Mouse (Mus musculus) MEL (cell line): Measurements from ENCODE around the gene Vsig10l. TPM values are rescaled to one million over a fixed set of nuclear protein-coding genes. Genes with fewer than 3 reads are reported as not detected.

ENCODE experiments used
- DNase-seq: peaks from one replicate; pipeline ENCODE4 v3.0.0; 2011; ENCODE audit warnings: low read depth, low spot score
- H3K27ac ChIP-seq: 2 replicates; pipeline ENCODE4 v1.5.1; 2012; ENCODE audit warnings: low read depth, mild to moderate bottlenecking, control low read depth, low read length, moderate library complexity; ENCODE audit not compliant: control insufficient read depth
- H3K27me3 ChIP-seq, 2 experiments: fragments of 150-350 bp in 1 of 2; sonication (generic) in 1 of 2; 2 replicates each; pipeline ENCODE4 v1.6.1; 2012; ENCODE audit warnings: low read length in 2 of 2, mild to moderate bottlenecking in 2 of 2, improper control_type of control experiment in 1 of 2, moderate library complexity in 1 of 2; ENCODE audit not compliant: insufficient read depth in 2 of 2, control insufficient read depth in 1 of 2
- H3K36me3 ChIP-seq, 2 experiments: 2 replicates each; pipeline ENCODE4 v1.6.1; 2012 to 2014; ENCODE audit warnings: low read length in 2 of 2, improper control_type of control experiment in 1 of 2, inconsistent platforms in 1 of 2, mild to moderate bottlenecking in 1 of 2; ENCODE audit not compliant: insufficient read depth in 2 of 2, control insufficient read depth in 1 of 2
- H3K4me1 ChIP-seq, 2 experiments: fragments of 150-350 bp in 1 of 2; sonication (generic) in 1 of 2; 2 replicates each; pipeline ENCODE4 v1.6.1; 2012; ENCODE audit warnings: low read length in 2 of 2, improper control_type of control experiment in 1 of 2, mild to moderate bottlenecking in 1 of 2; ENCODE audit not compliant: insufficient read depth in 2 of 2, control insufficient read depth in 1 of 2
- H3K4me3 ChIP-seq, 2 experiments: fragments of 150-350 bp in 1 of 2; sonication (generic) in 1 of 2; 2 replicates each; pipeline ENCODE4 v1.5.1; 2012; ENCODE audit warnings: low read depth in 2 of 2, low read length in 2 of 2, mild to moderate bottlenecking in 2 of 2, moderate library complexity in 2 of 2, control low read depth in 1 of 2, improper control_type of control experiment in 1 of 2; ENCODE audit not compliant: control insufficient read depth in 1 of 2, insufficient read depth in 1 of 2
- H3K79me2 ChIP-seq: 2 replicates; pipeline ENCODE4 v1.6.1; 2012; ENCODE audit warnings: mild to moderate bottlenecking, low read length, moderate library complexity; ENCODE audit not compliant: control insufficient read depth, poor library complexity, insufficient read depth
- H3K9ac ChIP-seq: 2 replicates; pipeline ENCODE4 v1.6.1; 2012; ENCODE audit warnings: low read depth, mild to moderate bottlenecking, control low read depth, low read length, moderate library complexity; ENCODE audit not compliant: control insufficient read depth, poor library complexity, severe bottlenecking
- H3K9me3 ChIP-seq: fragments of 150-350 bp; sonication (generic); replicated peaks from 2 replicates; pipeline ENCODE4 v1.6.1; 2012; ENCODE audit warnings: mild to moderate bottlenecking, low read length, improper control_type of control experiment, moderate library complexity; ENCODE audit not compliant: insufficient read depth
- CHD1 ChIP-seq: IDR thresholded peaks from 2 replicates; pipeline ENCODE4 v1.6.1; 2012; ENCODE audit warnings: low read depth, mild to moderate bottlenecking, inconsistent platforms, low read length, improper control_type of control experiment
- CHD2 ChIP-seq: IDR thresholded peaks from 2 replicates; pipeline ENCODE4 v1.6.1; 2011; ENCODE audit warnings: low read length, improper control_type of control experiment
- EP300 ChIP-seq, 2 experiments: IDR thresholded peaks; 2 replicates each; pipeline ENCODE4 v1.6.1; 2011; ENCODE audit warnings: improper control_type of control experiment in 2 of 2, low read length in 2 of 2, low read depth in 1 of 2, mild to moderate bottlenecking in 1 of 2
- ETS1 ChIP-seq: IDR thresholded peaks from 2 replicates; pipeline ENCODE4 v1.6.1; 2012; ENCODE audit warnings: low read depth, mild to moderate bottlenecking, inconsistent platforms, low read length, improper control_type of control experiment, moderate library complexity
- HCFC1 ChIP-seq: IDR thresholded peaks from 2 replicates; pipeline ENCODE4 v1.6.1; 2012; ENCODE audit warnings: low read depth, mild to moderate bottlenecking, inconsistent platforms, low read length, improper control_type of control experiment, moderate library complexity
- MAX ChIP-seq: IDR thresholded peaks from 2 replicates; pipeline ENCODE4 v1.6.1; 2011; ENCODE audit warnings: low read length, improper control_type of control experiment
- MEF2A ChIP-seq: IDR thresholded peaks from 2 replicates; pipeline ENCODE4 v1.6.1; 2014; ENCODE audit warnings: low read depth, mild to moderate bottlenecking, inconsistent platforms, low read length, improper control_type of control experiment; ENCODE audit not compliant: poor library complexity, insufficient replicate concordance, severe bottlenecking; ENCODE audit errors: extremely low read depth
- MXI1 ChIP-seq: IDR thresholded peaks from 2 replicates; pipeline ENCODE4 v1.6.1; 2011; ENCODE audit warnings: mild to moderate bottlenecking, low read depth, low read length, improper control_type of control experiment
- MYB ChIP-seq: IDR thresholded peaks from 2 replicates; pipeline ENCODE4 v1.6.1; 2011; ENCODE audit warnings: mild to moderate bottlenecking, low read depth, low read length, improper control_type of control experiment
- POLR2AphosphoS2 ChIP-seq: IDR thresholded peaks from 2 replicates; pipeline ENCODE4 v1.6.1; 2011; ENCODE audit warnings: low read length, improper control_type of control experiment
- RAD21 ChIP-seq: IDR thresholded peaks from 2 replicates; pipeline ENCODE4 v1.6.1; 2011; ENCODE audit warnings: mild to moderate bottlenecking, low read depth, low read length, improper control_type of control experiment
- RCOR1 ChIP-seq: IDR thresholded peaks from 2 replicates; pipeline ENCODE4 v1.6.1; 2012; ENCODE audit warnings: low read depth, mild to moderate bottlenecking, inconsistent platforms, low read length, improper control_type of control experiment
- TAL1 ChIP-seq: IDR thresholded peaks from 2 replicates; pipeline ENCODE4 v1.6.1; 2012; ENCODE audit warnings: mild to moderate bottlenecking, inconsistent platforms, low read length, moderate library complexity, mixed read lengths
- TBP ChIP-seq: IDR thresholded peaks from 2 replicates; pipeline ENCODE4 v1.8.0; 2011; ENCODE audit warnings: low read depth, low read length, improper control_type of control experiment
- USF2 ChIP-seq, 2 experiments: IDR thresholded peaks; 2 replicates each; pipeline ENCODE4 v1.6.1; 2011 to 2012; ENCODE audit warnings: improper control_type of control experiment in 2 of 2, low read length in 2 of 2, borderline replicate concordance in 1 of 2, inconsistent platforms in 1 of 2, low read depth in 1 of 2, mild to moderate bottlenecking in 1 of 2; ENCODE audit not compliant: insufficient read depth in 1 of 2
- ZKSCAN1 ChIP-seq: IDR thresholded peaks from 2 replicates; pipeline ENCODE4 v1.6.1; 2012; ENCODE audit warnings: low read depth, mild to moderate bottlenecking, inconsistent platforms, low read length, improper control_type of control experiment, moderate library complexity
- polyA plus RNA-seq, 2 experiments: library from polyadenylated mRNA; stranded (reverse) in 1 of 2; unstranded in 1 of 2; fragments of >175 nt in 1 of 2; fragments of >200 nt in 1 of 2; gene quantifications; 2 replicates each; pipeline versions ENCODE4 v1.2.1 to v1.2.4; 2012; ENCODE audit warnings: low replicate concordance in 2 of 2, low read depth in 1 of 2; ENCODE audit not compliant: insufficient read length in 2 of 2, insufficient read depth in 1 of 2, missing spikeins in 1 of 2
- total RNA-seq: library from RNA; depleted of rRNA; stranded (reverse); fragments of 300-350 nt; gene quantifications from 2 replicates; pipeline ENCODE4 v1.2.3, GENCODE M21; 2012; rRNA removed

Vsig10l gene
- total and polyA plus RNA-seq, 3 experiments, result 0.08 to 0.65 TPM; not detected in 1

DNA sequence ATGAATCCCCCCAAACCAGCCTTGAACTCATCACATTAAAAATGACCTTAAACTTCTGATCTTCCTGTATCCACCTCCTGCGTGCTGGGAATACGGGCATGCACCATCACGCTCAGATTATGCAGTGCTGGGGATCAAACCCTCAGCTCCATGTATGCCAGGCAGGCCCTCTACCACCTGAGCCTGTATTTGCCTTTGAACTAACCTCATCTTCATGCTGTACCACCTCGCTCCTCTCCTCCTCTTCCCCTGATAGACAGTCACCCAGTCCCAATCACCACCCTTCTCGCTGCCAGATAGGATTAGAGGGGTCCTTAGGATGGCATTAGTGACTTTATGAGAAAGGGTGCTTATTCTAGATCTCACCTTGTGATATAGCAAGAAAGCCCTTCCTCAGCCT, 52.1 kb downstream of the Vsig10l start:
- no peaks in the 10 kb centered on the region for H3K36me3 ChIP-seq
- TF ChIP-seq USF2 (IDR thresholded peaks at IDR 0.05; ENCODE audit: borderline replicate concordance in 1 of 2, insufficient read depth in 1 of 2, low read depth in 1 of 2, low read length in 2 of 2) (no peak), RCOR1 (no peak), CHD1 (no peak), MXI1 (no peak), TAL1 (no peak)
- TF ChIP-seq, all 39 proteins: peak for 0
- Histone ChIP-seq H3K4me1 (no peaks in the 10 kb centered on the region), H3K27me3 (no peaks in the 10 kb centered on the region), H3K9ac (no peak overlapping the region), H3K79me2 (no peaks in the 10 kb centered on the region), H3K9me3 (no peaks in the 10 kb centered on the region), H3K27ac (no peak overlapping the region), H3K4me3 (no peak overlapping the region)
- DNase-seq, result no peak

DNA sequence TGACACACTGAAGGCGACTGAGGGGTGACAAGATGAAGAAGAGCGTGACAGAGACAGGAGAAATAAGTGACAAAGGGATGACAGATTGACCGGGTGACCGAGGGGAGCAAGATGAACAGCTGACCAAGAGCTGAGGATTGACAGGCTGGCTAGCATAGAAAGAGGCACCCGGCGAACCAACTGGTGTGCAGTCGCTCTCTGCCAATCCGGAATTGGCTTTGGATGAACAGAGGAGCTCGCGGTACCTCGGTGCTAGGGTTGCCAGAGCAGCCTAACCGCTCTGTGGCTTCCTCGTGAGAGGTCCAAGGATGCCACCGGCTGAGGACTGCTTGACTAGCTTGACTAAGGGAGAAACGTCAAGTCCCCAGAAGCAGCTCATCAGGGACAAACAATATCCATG, 55.4 kb downstream of the Vsig10l start:
- Histone ChIP-seq H3K27me3 (no peaks in the 10 kb centered on the region), H3K27ac (no peak overlapping the region), H3K79me2 (no peaks in the 10 kb centered on the region), H3K4me3 (no peak overlapping the region), H3K4me1 (no peaks in the 10 kb centered on the region), H3K9me3 (no peaks in the 10 kb centered on the region), H3K36me3 (no peaks in the 10 kb centered on the region), H3K9ac (no peak overlapping the region)
- TF ChIP-seq TAL1 (no peak), MEF2A (no peak), RAD21 (no peak), MAX (no peak), POLR2AphosphoS2 (no peak), MYB (no peak), TBP (no peak), HCFC1 (no peak), CHD2 (no peak), ETS1 (no peak), ZKSCAN1 (no peak), EP300 (IDR thresholded peaks at IDR 0.05; ENCODE audit: low read depth in 1 of 2, low read length in 2 of 2) (no peak)
- no peak for DNase-seq

Other genes starting within 250 kb of the Vsig10l start
- gene Zfp715, start 149.9 kb upstream of the Vsig10l start, total RNA-seq, result 10.5 and 11.7 TPM in 2 replicates
- gene Zfp715, start 149.9 kb upstream of the Vsig10l start, polyA plus RNA-seq, result 1 to 10 TPM in 1 of 2 experiments, not detected in 1; 8.3 TPM
- 22.6 and 22.7 TPM in 2 replicates for gene Siglecf, start 111.8 kb upstream of the Vsig10l start, total RNA-seq
- 10 to 100 TPM in 1 of 2 experiments, not detected in 1; 26.7 TPM for gene Siglecf, start 111.8 kb upstream of the Vsig10l start, polyA plus RNA-seq
- gene Siglecg, start 54.9 kb upstream of the Vsig10l start, total RNA-seq, result not detected in 2 replicates
- not detected for gene Siglecg, start 54.9 kb upstream of the Vsig10l start, polyA plus RNA-seq
- not detected in 2 replicates for gene Lim2, start 35.5 kb upstream of the Vsig10l start, total RNA-seq
- gene Lim2, start 35.5 kb upstream of the Vsig10l start, polyA plus RNA-seq, result not detected
- gene Nkg7, start 26.1 kb upstream of the Vsig10l start, total RNA-seq, result not detected in 2 replicates
- gene Nkg7, start 26.1 kb upstream of the Vsig10l start, polyA plus RNA-seq, result not detected
- gene Cldnd2, start 22.4 kb upstream of the Vsig10l start, total RNA-seq, result not detected in 2 replicates
- gene Cldnd2, start 22.4 kb upstream of the Vsig10l start, polyA plus RNA-seq, result not detected
- gene Etfb, start 19.1 kb upstream of the Vsig10l start, total RNA-seq, result 174 and 177 TPM in 2 replicates
- 100 to 1,000 TPM in 1 of 2 experiments, not detected in 1; 186 TPM for gene Etfb, start 19.1 kb upstream of the Vsig10l start, polyA plus RNA-seq
- not detected in 2 replicates for gene Gm45233, start 19.0 kb upstream of the Vsig10l start, total RNA-seq
- gene Gm45233, start 19.0 kb upstream of the Vsig10l start, polyA plus RNA-seq, result under 1 TPM in 1 of 2 experiments, not detected in 1; 0.42 TPM
- gene Iglon5, start 26.9 kb downstream of the Vsig10l start, total RNA-seq, result not detected in 2 replicates
- not detected for gene Iglon5, start 26.9 kb downstream of the Vsig10l start, polyA plus RNA-seq
- gene 4931406B18Rik, start 42.8 kb downstream of the Vsig10l start, total RNA-seq, result not detected in 2 replicates
- gene 4931406B18Rik, start 42.8 kb downstream of the Vsig10l start, polyA plus RNA-seq, result not detected
- not detected in 2 replicates for gene Cd33, start 81.3 kb downstream of the Vsig10l start, total RNA-seq
- gene Cd33, start 81.3 kb downstream of the Vsig10l start, polyA plus RNA-seq, result not detected
- gene Zfp658, start 99.1 kb downstream of the Vsig10l start, total RNA-seq, result not detected in 2 replicates
- gene Zfp658, start 99.1 kb downstream of the Vsig10l start, polyA plus RNA-seq, result not detected
- 3.6 and 5.5 TPM in 2 replicates for gene Zfp719, start 116.5 kb downstream of the Vsig10l start, total RNA-seq
- gene Zfp719, start 116.5 kb downstream of the Vsig10l start, polyA plus RNA-seq, result 1 to 10 TPM in 1 of 2 experiments, not detected in 1; 1.9 TPM
- 0.10 TPM in 1 of 2 replicates, not detected in the other for gene Zfp819, start 144.0 kb downstream of the Vsig10l start, total RNA-seq
- gene Zfp819, start 144.0 kb downstream of the Vsig10l start, polyA plus RNA-seq, result under 1 TPM in 1 of 2 experiments, not detected in 1; 0.06 TPM
- 0.08 and 0.13 TPM in 2 replicates for gene Ceacam18, start 171.6 kb downstream of the Vsig10l start, total RNA-seq
- gene Ceacam18, start 171.6 kb downstream of the Vsig10l start, polyA plus RNA-seq, result under 1 TPM in 1 of 2 experiments, not detected in 1; 0.04 TPM
- gene Siglece, start 197.0 kb downstream of the Vsig10l start, total RNA-seq, result not detected in 2 replicates
- gene Siglece, start 197.0 kb downstream of the Vsig10l start, polyA plus RNA-seq, result under 1 TPM in 1 of 2 experiments, not detected in 1; 0.07 TPM
- 12.4 and 17.2 TPM in 2 replicates for gene Ctu1, start 208.9 kb downstream of the Vsig10l start, total RNA-seq
- gene Ctu1, start 208.9 kb downstream of the Vsig10l start, polyA plus RNA-seq, result 10 to 100 TPM in 1 of 2 experiments, not detected in 1; 15.6 TPM
- gene Klk14, start 227.3 kb downstream of the Vsig10l start, total RNA-seq, result not detected in 2 replicates
- under 1 TPM in 1 of 2 experiments, not detected in 1; 0.13 TPM for gene Klk14, start 227.3 kb downstream of the Vsig10l start, polyA plus RNA-seq
- gene Klk13, start 249.4 kb downstream of the Vsig10l start, total RNA-seq, result not detected in 2 replicates
- gene Klk13, start 249.4 kb downstream of the Vsig10l start, polyA plus RNA-seq, result not detected